Mouse (Mus musculus): ENCODE data around the gene Zc3h12a. TPM values are rescaled to one million over a fixed set of nuclear protein-coding genes. Genes with fewer than 3 reads are reported as not detected.

The Zc3h12a gene
- polyA plus RNA-seq (2014; fragmentation: Nextera tagmentation; extraction: Ambion mirVana) = 0.22 and 0.37 TPM in 2 replicates

GRCm38 (mm10) chr4:125127305-125128084, at the start of gene Zc3h12a:
Gene Zc3h12a (minus strand): TSS chr4:125127840.
- H3K27me3 ChIP-seq (ENCODE audit: control insufficient read depth, insufficient read depth, low read length) = peaks cover 6% of the 10 kb centered on the region; the same call in 1 of the 2 replicates
- H3K4me3 ChIP-seq (ENCODE audit: low read depth, low read length) = peak within 1 kb of the TSS; percentile 63
- H3K9me3 ChIP-seq (ENCODE audit: control insufficient read depth, low read length) = no peaks in the 10 kb centered on the region
- no peaks in the 10 kb centered on the region for H3K36me3 ChIP-seq (ENCODE audit: control insufficient read depth, insufficient read depth, low read length)
- peak within 1 kb of the TSS; percentile 93 for H3K4me2 ChIP-seq
- H3K9ac ChIP-seq (ENCODE audit: low read length) = peak within 1 kb of the TSS; percentile 66
- DNase-seq (ENCODE audit: low spot score, missing footprints) = peak; percentile 99
- no peak within 1 kb of the TSS for H3K27ac ChIP-seq (ENCODE audit: low read depth, low read length)
- peak; percentile 90 for ATAC-seq (ENCODE audit: low FRiP score)
- whole genome bisulfite sequencing = 2% methylated on average over 62 of the region's 62 CpGs
- H3K4me1 ChIP-seq (ENCODE audit: control insufficient read depth, insufficient read depth, low read length) = peaks cover 7% of the 10 kb centered on the region

GRCm38 (mm10) chr4:125176639-125177165, 49.1 kb upstream of the Zc3h12a start:
- no peaks in the 10 kb centered on the region for H3K27me3 ChIP-seq (ENCODE audit: control insufficient read depth, insufficient read depth, low read length)
- WGBS = 62% methylated on average over 13 of the region's 13 CpGs
- no peak overlapping the region for H3K4me3 ChIP-seq (ENCODE audit: low read depth, low read length)
- H3K4me1 ChIP-seq (ENCODE audit: control insufficient read depth, insufficient read depth, low read length) = no peaks in the 10 kb centered on the region
- H3K27ac ChIP-seq (ENCODE audit: low read depth, low read length) = no peak overlapping the region
- H3K9me3 ChIP-seq (ENCODE audit: control insufficient read depth, low read length) = no peaks in the 10 kb centered on the region
- H3K4me2 ChIP-seq = no peak overlapping the region
- H3K9ac ChIP-seq (ENCODE audit: low read length) = no peak overlapping the region
- no peak for DNase-seq (ENCODE audit: low spot score, missing footprints)
- ATAC-seq (ENCODE audit: low FRiP score) = no peak
- no peaks in the 10 kb centered on the region for H3K36me3 ChIP-seq (ENCODE audit: control insufficient read depth, insufficient read depth, low read length)

- no peak overlapping the region for H3K9ac ChIP-seq (ENCODE audit: low read length)
- WGBS = 89% methylated on average over 5 of the region's 5 CpGs
- H3K36me3 ChIP-seq (ENCODE audit: control insufficient read depth, insufficient read depth, low read length) = no peaks in the 10 kb centered on the region
- ATAC-seq (ENCODE audit: low FRiP score) = no peak
- DNase-seq (ENCODE audit: low spot score, missing footprints) = no peak
- H3K4me2 ChIP-seq = no peak overlapping the region
- no peak overlapping the region for H3K4me3 ChIP-seq (ENCODE audit: low read depth, low read length)
- no peaks in the 10 kb centered on the region for H3K4me1 ChIP-seq (ENCODE audit: control insufficient read depth, insufficient read depth, low read length)
- H3K27ac ChIP-seq (ENCODE audit: low read depth, low read length) = no peak overlapping the region
- no peaks in the 10 kb centered on the region for H3K9me3 ChIP-seq (ENCODE audit: control insufficient read depth, low read length)
- H3K27me3 ChIP-seq (ENCODE audit: control insufficient read depth, insufficient read depth, low read length) = no peaks in the 10 kb centered on the region
Measured at GRCm38 (mm10) chr4:125176190-125176589, 48.5 kb upstream of the Zc3h12a start.

GRCm38 (mm10) chr4:125175591-125175990, 48.0 kb upstream of the Zc3h12a start:
- no peak overlapping the region for H3K9ac ChIP-seq (ENCODE audit: low read length)
- H3K27me3 ChIP-seq (ENCODE audit: control insufficient read depth, insufficient read depth, low read length) = no peaks in the 10 kb centered on the region
- ATAC-seq (ENCODE audit: low FRiP score) (no peak), DNase-seq (ENCODE audit: low spot score, missing footprints) (no peak)
- H3K4me3 ChIP-seq (ENCODE audit: low read depth, low read length) = no peak overlapping the region
- H3K4me1 ChIP-seq (ENCODE audit: control insufficient read depth, insufficient read depth, low read length) = no peaks in the 10 kb centered on the region
- no peak overlapping the region for H3K4me2 ChIP-seq
- H3K36me3 ChIP-seq (ENCODE audit: control insufficient read depth, insufficient read depth, low read length) = no peaks in the 10 kb centered on the region
- H3K9me3 ChIP-seq (ENCODE audit: control insufficient read depth, low read length) = no peaks in the 10 kb centered on the region
- no peak overlapping the region for H3K27ac ChIP-seq (ENCODE audit: low read depth, low read length)
- 91% methylated on average over 2 of the region's 2 CpGs for WGBS

GRCm38 (mm10) chr4:125174516-125175185, 47.0 kb upstream of the Zc3h12a start:
- Histone ChIP-seq H3K4me3 (ENCODE audit: low read depth, low read length) (no peak overlapping the region), H3K9me3 (ENCODE audit: control insufficient read depth, low read length) (no peaks in the 10 kb centered on the region), H3K9ac (ENCODE audit: low read length) (no peak overlapping the region), H3K4me2 (no peak overlapping the region), H3K27me3 (ENCODE audit: control insufficient read depth, insufficient read depth, low read length) (no peaks in the 10 kb centered on the region), H3K36me3 (ENCODE audit: control insufficient read depth, insufficient read depth, low read length) (no peaks in the 10 kb centered on the region), H3K4me1 (ENCODE audit: control insufficient read depth, insufficient read depth, low read length) (no peaks in the 10 kb centered on the region), H3K27ac (ENCODE audit: low read depth, low read length) (no peak overlapping the region)
- DNase-seq (ENCODE audit: low spot score, missing footprints) (no peak), ATAC-seq (ENCODE audit: low FRiP score) (no peak)
- 85% methylated on average over 5 of the region's 5 CpGs for WGBS

GRCm38 (mm10) chr4:125173150-125173549, 45.5 kb upstream of the Zc3h12a start:
- H3K4me3 ChIP-seq (ENCODE audit: low read depth, low read length) = no peak overlapping the region
- H3K9me3 ChIP-seq (ENCODE audit: control insufficient read depth, low read length) = no peaks in the 10 kb centered on the region
- H3K4me2 ChIP-seq = no peak overlapping the region
- 77% methylated on average over 5 of the region's 5 CpGs for WGBS
- H3K4me1 ChIP-seq (ENCODE audit: control insufficient read depth, insufficient read depth, low read length) = no peaks in the 10 kb centered on the region
- no peak overlapping the region for H3K9ac ChIP-seq (ENCODE audit: low read length)
- H3K27me3 ChIP-seq (ENCODE audit: control insufficient read depth, insufficient read depth, low read length) = no peaks in the 10 kb centered on the region
- H3K27ac ChIP-seq (ENCODE audit: low read depth, low read length) = no peak overlapping the region
- no peak for ATAC-seq (ENCODE audit: low FRiP score)
- no peak for DNase-seq (ENCODE audit: low spot score, missing footprints)
- no peaks in the 10 kb centered on the region for H3K36me3 ChIP-seq (ENCODE audit: control insufficient read depth, insufficient read depth, low read length)

DNA sequence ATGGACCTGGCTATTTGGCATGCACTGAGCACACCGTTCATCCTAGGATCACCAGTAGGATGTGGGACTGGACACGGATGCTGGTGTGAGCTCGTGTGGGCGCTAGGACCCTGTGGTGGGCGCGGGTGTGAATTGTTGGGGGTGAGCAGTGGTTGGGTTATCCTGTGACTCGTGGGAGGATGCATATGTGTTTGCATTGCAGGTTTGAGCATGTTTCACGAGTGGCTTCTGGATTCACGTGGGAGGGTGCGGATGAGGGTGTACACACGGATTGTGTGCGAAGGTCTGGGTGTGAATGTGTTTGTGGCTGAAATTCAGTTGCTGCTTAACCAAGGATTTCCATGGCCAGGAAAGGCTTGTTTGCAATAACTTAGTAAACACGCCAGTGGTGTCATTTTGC, 45.1 kb upstream of the Zc3h12a start:
- WGBS = 93% methylated on average over 13 of the region's 13 CpGs
- Histone ChIP-seq H3K27ac (ENCODE audit: low read depth, low read length) (no peak overlapping the region), H3K27me3 (ENCODE audit: control insufficient read depth, insufficient read depth, low read length) (no peaks in the 10 kb centered on the region), H3K9ac (ENCODE audit: low read length) (no peak overlapping the region), H3K36me3 (ENCODE audit: control insufficient read depth, insufficient read depth, low read length) (no peaks in the 10 kb centered on the region), H3K4me1 (ENCODE audit: control insufficient read depth, insufficient read depth, low read length) (no peaks in the 10 kb centered on the region), H3K4me3 (ENCODE audit: low read depth, low read length) (no peak overlapping the region), H3K9me3 (ENCODE audit: control insufficient read depth, low read length) (no peaks in the 10 kb centered on the region), H3K4me2 (no peak overlapping the region)
- no peak for ATAC-seq (ENCODE audit: low FRiP score)
- DNase-seq (ENCODE audit: low spot score, missing footprints) = peak; percentile 51

DNA sequence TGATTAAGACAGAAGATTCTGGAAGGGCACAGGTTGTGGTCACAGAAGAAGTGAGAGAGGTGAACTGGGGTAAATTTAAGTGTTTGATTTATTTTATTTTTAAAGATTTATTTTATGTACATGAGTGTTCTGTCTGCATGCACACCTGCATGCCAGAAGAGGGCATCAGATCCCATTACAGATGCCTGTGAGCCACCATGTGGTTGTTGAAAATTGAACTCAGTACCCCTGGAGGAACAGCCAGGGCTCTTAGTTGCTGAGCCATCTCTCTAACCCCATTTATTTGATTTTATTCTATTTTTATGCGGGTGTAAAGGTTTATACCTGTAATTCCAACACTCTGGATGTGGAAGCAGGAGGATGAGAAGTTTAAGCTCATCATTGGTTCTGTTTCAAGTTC, 40.1 kb upstream of the Zc3h12a start:
- WGBS = 76% methylated on average over 1 of the region's 1 CpGs
- no peak overlapping the region for H3K9ac ChIP-seq (ENCODE audit: low read length)
- H3K4me1 ChIP-seq (ENCODE audit: control insufficient read depth, insufficient read depth, low read length) = no peaks in the 10 kb centered on the region
- ATAC-seq (ENCODE audit: low FRiP score) = no peak
- H3K4me3 ChIP-seq (ENCODE audit: low read depth, low read length) = no peak overlapping the region
- no peaks in the 10 kb centered on the region for H3K27me3 ChIP-seq (ENCODE audit: control insufficient read depth, insufficient read depth, low read length)
- H3K36me3 ChIP-seq (ENCODE audit: control insufficient read depth, insufficient read depth, low read length) = no peaks in the 10 kb centered on the region
- H3K4me2 ChIP-seq = no peak overlapping the region
- no peaks in the 10 kb centered on the region for H3K9me3 ChIP-seq (ENCODE audit: control insufficient read depth, low read length)
- DNase-seq (ENCODE audit: low spot score, missing footprints) = peak; percentile 21
- H3K27ac ChIP-seq (ENCODE audit: low read depth, low read length) = no peak overlapping the region

- DNase-seq (ENCODE audit: low spot score, missing footprints) = peak; percentile 75
- Histone ChIP-seq H3K9ac (ENCODE audit: low read length) (no peak overlapping the region), H3K36me3 (ENCODE audit: control insufficient read depth, insufficient read depth, low read length) (no peaks in the 10 kb centered on the region), H3K4me2 (no peak overlapping the region), H3K4me3 (ENCODE audit: low read depth, low read length) (no peak overlapping the region), H3K27ac (ENCODE audit: low read depth, low read length) (no peak overlapping the region), H3K27me3 (ENCODE audit: control insufficient read depth, insufficient read depth, low read length) (no peaks in the 10 kb centered on the region; the same call in 1 of the 2 replicates), H3K4me1 (ENCODE audit: control insufficient read depth, insufficient read depth, low read length) (peaks cover 3% of the 10 kb centered on the region; the same call in 1 of the 2 replicates), H3K9me3 (ENCODE audit: control insufficient read depth, low read length) (no peaks in the 10 kb centered on the region)
- 89% methylated on average over 6 of the region's 6 CpGs for WGBS
- ATAC-seq (ENCODE audit: low FRiP score) = no peak
Measured at GRCm38 (mm10) chr4:125164861-125165260, 37.2 kb upstream of the Zc3h12a start.

Data from midbrain, embryonic 11.5 days (tissue).